Comparison of ENCODE assay signal across 11 mouse cellular contexts in the genomic region with DNA sequence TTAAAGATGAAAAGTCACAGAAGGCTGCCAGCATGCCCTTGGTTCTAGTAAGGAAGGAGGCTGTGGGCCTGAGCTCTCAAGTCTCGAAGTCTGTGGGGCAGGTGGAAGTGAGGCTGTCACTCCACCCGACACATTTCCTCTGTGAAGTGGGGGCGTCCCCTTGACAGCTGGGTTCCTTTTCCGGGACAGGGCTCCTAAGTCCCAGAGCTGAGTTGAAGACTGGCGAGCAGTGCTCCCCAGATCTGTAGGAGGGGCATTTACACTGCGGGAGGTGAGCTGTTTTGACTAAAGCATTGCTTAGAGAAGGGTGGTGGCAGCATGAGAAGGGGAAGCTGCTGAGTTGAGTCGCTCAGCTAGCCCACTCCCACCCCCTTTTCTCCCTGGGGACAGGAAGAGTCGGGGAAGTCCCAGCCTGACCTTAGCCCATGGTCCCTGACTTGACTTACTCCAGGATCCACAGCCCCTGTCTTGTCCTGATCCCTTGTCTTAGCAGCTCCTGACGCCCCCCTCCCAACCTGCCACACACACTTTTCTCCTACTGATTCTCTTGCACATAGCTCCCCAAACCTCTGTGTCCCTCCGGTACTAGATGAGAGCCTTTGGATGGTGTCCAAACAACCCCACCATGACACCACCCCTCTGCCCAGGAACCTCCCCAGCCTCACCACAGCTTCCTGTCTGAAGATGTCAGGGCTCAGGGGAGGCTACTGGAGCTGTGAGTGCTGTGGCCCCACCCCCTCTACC. TPM values are rescaled to one million over a fixed set of nuclear protein-coding genes. Genes with fewer than 3 reads are reported as not detected.
DNase-seq lines count a peak whose midpoint lies in the region; ATAC-seq lines count a peak whose summit lies in the region.
"Had no signal": no experiment of that assay in that cellular context is flagged by ENCODE, and none has a peak within 500 bp of the region (broad histone marks: within the 10 kb centered on the region; RNA-seq: fewer than 3 reads in every experiment).

No protein-coding gene starts in this region.

- ATAC-seq in liver, embryonic 11.5 days (replicated peaks; ENCODE audit: low FRiP score) = no peak

- intact Hi-C loops in left cerebral cortex, postnatal 25 days (cut with DNase I) = no loop called here

- no peak overlapping the region for H3K4me3 ChIP-seq in liver, embryonic 11.5 days (ENCODE audit: low read depth, low read length)

- 38% methylated on average over 10 of the region's 10 CpGs for WGBS in liver, embryonic 11.5 days

- DNase-seq in B cell, adult 2 months = peak; percentile 90 to 92
- DNase-seq in MEL-GATA-1-ER (ENCODE audit: extremely low read depth, low read depth) = peak; percentile 83
- no peak for DNase-seq in liver, embryonic 11.5 days (ENCODE audit: low spot score)
- peak; percentile 94 for DNase-seq in natural killer cell, adult 2 months (ENCODE audit: low spot score in 2 of 2)
- DNase-seq in left cerebral cortex, postnatal 25 days (ENCODE audit: low spot score in 2 of 2) = no peak
- DNase-seq in urinary bladder, postnatal 10 days (ENCODE audit: low spot score) = no peak
- no peak for DNase-seq in layer of hippocampus, postnatal 14 days (ENCODE audit: low spot score in 2 of 2)
- no peak for DNase-seq in kidney, adult 9 months
- DNase-seq: adrenal gland, postnatal 25 days; right cerebral cortex, postnatal 4 days had no signal

- peaks cover 43% of the 10 kb centered on the region for H3K4me1 ChIP-seq in liver, embryonic 11.5 days (replicated peaks; ENCODE audit: control insufficient read depth, insufficient read depth, low read length)

- no peak overlapping the region for H3K9ac ChIP-seq in liver, embryonic 11.5 days (ENCODE audit: low read depth, low read length)

- H3K9me3 ChIP-seq in liver, embryonic 11.5 days (ENCODE audit: control insufficient read depth, low read length) = no peaks in the 10 kb centered on the region

- H3K27ac ChIP-seq in liver, embryonic 11.5 days (ENCODE audit: low read depth, low read length) = no peak overlapping the region

- no peaks in the 10 kb centered on the region for H3K27me3 ChIP-seq in liver, embryonic 11.5 days (replicated peaks; ENCODE audit: control insufficient read depth, insufficient read depth, low read length)

- peak overlapping the region; percentile 6; the same call in 1 of the 2 replicates for H3K4me2 ChIP-seq in liver, embryonic 11.5 days

- H3K36me3 ChIP-seq in liver, embryonic 11.5 days (ENCODE audit: control insufficient read depth, insufficient read depth, low read length) = no peaks in the 10 kb centered on the region

RNA-seq across cellular contexts. Expression of gene Rhof, which starts 3.9 kb away (rescaled TPM):
- 4.6 and 4.8 TPM in 2 replicates for polyA plus RNA-seq in liver, embryonic 11.5 days (2014; fragmentation: Nextera tagmentation; extraction: Ambion mirVana)
- total RNA-seq in left cerebral cortex, postnatal 25 days (2021) = 10 to 100 TPM; 48.6 to 55.2 TPM
- total RNA-seq in layer of hippocampus, postnatal 14 days (2021) = 10 to 100 TPM; 42.3 to 42.9 TPM

RNA-seq across cellular contexts. Expression of gene Setd1b, which starts 13.4 kb away (rescaled TPM):
- 7.9 and 9.6 TPM in 2 replicates for polyA plus RNA-seq in liver, embryonic 11.5 days (2014; fragmentation: Nextera tagmentation; extraction: Ambion mirVana)
- total RNA-seq in left cerebral cortex, postnatal 25 days (2021) = 10 to 100 TPM; 27.0 to 32.1 TPM
- total RNA-seq in layer of hippocampus, postnatal 14 days (2021) = 10 to 100 TPM; 31.1 to 31.2 TPM

RNA-seq across cellular contexts. Expression of gene Psmd9, which starts 40.6 kb away (rescaled TPM):
- polyA plus RNA-seq in liver, embryonic 11.5 days (2014; fragmentation: Nextera tagmentation; extraction: Ambion mirVana) = 103 TPM in 2 replicates
- total RNA-seq in left cerebral cortex, postnatal 25 days (2021) = 10 to 100 TPM; 26.2 to 27.7 TPM
- total RNA-seq in layer of hippocampus, postnatal 14 days (2021) = 10 to 100 TPM; 30.9 to 42.8 TPM

RNA-seq across cellular contexts. Expression of gene Hpd, which starts 53.9 kb away (rescaled TPM):
- polyA plus RNA-seq in liver, embryonic 11.5 days (2014; fragmentation: Nextera tagmentation; extraction: Ambion mirVana) = 2.5 and 3.5 TPM in 2 replicates
- total RNA-seq in left cerebral cortex, postnatal 25 days (2021) = not detected
- not detected for total RNA-seq in layer of hippocampus, postnatal 14 days (2021)
- polyA plus RNA-seq: limb, embryonic 14.5 days had no signal

Comparison
In these comparisons a context has a peak if more than half of its experiments do, and no peak if none do; other contexts are left out.
1. DNase-seq: peak in B cell, adult 2 months (2 of 2), MEL-GATA-1-ER (single experiment) and natural killer cell, adult 2 months (2 of 2); none in liver, embryonic 11.5 days (single experiment), left cerebral cortex, postnatal 25 days (0 of 2), urinary bladder, postnatal 10 days (single experiment), layer of hippocampus, postnatal 14 days (0 of 2) and kidney, adult 9 months (single experiment).